Mouse (Mus musculus): ENCODE measurements at regions not wholly inside any gene's neighbourhood (a gene's known extent, or its start where the extent isn't known, plus 50 kb on each side); places are given as distances from the start of the nearest gene placed in this dataset.

DNA sequence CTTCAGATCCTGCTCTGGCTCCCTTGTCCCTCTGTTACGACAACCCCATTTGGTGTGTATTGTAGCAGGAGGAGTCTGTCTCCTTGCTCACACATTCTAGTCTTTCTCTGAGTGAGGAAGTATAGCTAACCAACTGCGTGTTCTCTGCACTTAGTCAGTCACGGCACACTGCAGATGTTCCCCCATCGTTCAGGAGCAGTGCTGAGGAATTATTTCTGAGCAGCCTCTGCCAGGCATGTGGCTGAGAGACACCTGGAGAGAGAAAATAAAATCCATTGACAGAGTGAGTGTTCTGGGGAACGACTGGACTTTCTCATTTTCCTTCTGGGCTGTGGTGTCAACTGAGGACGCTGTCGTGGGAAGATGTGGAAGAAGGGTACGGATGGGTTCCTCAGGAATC lies 54.5 kb upstream of the Gm21915 start:
- no peak for TF ChIP-seq POLR2A (IDR thresholded peaks at IDR 0.05; ENCODE audit: borderline replicate concordance, insufficient read depth, low read length)
- no peak for TF ChIP-seq CTCF (IDR thresholded peaks at IDR 0.05; ENCODE audit: borderline replicate concordance, insufficient read depth, low read depth, low read length)
